Mouse (Mus musculus) B cell, adult 2 months (primary cell): ENCODE data around the gene Slc35a5.

Experiments
- DNase-seq, 2 experiments: peaks; one replicate each; pipeline ENCODE4 v3.0.0; 2022

The Slc35a5 gene

GRCm38 (mm10) chr16:45158522-45159388 lies at the start of gene Slc35a5, which contains the start of gene Atg3:
TSS of gene Slc35a5 (minus strand) at chr16:45158706.
TSS of gene Atg3 (plus strand) at chr16:45158785.
- DNase-seq, result peak; percentile 96 to 97

DNA sequence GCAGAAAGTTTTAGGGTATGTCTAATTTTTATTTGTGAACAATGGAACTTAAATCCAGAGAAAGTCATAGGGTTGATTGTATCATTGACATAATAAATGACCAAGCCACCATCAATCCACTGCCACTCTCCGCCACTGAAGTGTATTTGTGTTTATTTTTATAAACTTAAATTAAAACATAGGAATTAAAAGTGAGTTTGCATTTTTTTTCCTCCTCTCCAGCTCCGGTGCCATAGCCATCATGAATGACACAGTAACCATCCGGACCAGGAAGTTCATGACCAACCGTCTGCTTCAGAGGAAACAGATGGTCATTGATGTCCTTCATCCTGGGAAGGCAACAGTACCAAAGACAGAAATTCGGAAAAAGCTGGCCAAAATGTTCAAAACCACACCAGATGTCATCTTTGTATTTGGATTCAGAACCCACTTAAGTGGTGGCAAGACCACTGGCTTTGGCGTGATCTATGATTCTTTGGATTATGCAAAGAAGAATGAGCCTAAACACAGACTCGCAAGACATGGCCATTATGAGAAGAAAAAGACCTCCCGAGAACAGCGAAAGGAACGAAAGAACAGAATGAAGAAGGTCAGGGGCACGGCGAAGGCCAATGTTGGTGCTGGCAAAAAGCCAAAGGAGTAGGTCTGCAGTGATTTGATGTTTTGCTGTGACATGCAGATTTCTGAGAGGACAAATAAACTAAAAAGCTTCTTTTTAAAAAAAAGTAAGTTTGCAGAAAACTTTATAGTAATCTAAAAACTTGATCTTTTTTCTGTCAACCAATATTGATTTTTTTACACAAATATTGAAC lies 46.6 kb upstream of the Slc35a5 start:
- DNase-seq, result no peak

DNA sequence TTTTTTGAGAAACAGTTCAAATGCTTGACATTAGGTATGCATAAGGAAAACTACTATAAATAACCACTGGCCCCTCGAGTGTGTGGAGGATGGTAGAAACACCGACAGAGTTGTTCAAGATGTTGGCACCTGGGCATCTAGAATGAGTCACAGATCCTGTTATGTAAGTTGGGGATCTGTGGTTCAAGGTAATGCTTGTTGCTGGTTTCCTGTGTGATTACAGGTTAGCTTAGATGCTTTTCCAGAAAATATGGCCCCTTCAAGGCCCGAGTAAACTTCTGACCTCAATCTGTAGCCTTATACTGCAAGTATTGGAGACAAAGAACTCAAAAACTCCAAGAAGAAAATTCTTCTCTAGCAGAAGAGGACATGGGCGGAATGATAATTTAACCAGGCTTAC lies 45.9 kb upstream of the Slc35a5 start:
- no peak for DNase-seq

DNA sequence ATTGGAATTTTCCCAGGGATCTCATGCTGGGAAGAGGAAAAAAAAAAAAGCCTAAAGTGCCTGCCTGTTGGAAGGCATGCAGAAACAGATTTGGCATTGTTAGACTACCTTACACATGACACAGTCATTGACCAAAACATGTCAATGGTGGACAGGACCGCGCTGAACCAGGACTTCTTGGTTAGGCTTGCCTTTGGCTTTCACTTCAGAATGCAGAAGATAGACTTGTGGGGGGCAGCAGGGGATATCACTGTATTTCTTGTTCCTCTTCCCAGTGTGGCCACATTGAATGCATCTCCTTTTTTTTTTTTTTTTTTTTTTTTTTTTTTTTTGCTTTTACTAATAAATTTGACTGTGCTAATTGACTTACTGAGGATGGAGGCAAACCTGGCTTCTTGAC lies 42.9 kb upstream of the Slc35a5 start:
- DNase-seq, result no peak

DNA sequence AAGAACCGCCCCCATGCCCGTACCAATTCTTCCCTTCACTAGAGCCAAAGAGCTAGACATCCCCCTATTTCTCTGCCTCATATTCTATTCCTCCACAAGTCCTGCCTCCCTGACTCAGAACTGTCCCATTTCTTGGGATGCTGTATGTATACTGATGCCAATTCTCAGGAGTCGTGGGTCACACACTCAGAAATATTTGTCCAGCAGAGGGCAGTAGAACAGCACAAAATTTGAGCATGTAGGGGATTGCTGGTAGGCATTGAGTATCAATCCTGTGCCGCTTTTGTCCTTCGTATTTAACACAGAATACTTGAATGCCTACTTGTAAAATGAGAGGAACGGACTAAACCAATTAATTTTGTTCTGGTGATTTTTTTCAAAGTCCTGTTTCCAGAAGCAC lies 38.3 kb upstream of the Slc35a5 start:
- DNase-seq, result peak; percentile 77 to 80

DNA sequence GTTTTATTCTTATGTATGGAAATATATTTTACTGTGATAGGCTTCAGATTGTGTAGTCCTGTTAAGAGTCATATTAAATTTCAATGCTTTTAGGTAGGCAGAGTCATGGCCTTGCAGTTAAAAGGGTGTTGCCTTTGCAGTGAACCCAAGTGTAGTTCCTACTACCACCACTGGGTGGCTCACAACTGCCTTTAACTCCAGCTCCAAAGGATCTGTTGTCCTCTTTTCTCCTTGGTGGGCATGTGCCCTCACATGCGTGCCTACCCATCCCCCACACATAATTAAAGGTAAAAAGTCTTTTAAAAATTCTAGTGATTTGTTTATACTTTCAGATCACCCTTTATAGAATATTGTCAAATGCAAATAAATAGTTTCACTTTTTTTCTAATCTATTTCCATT lies 34.1 kb upstream of the Slc35a5 start:
- peak; percentile 80 to 83 for DNase-seq

DNA sequence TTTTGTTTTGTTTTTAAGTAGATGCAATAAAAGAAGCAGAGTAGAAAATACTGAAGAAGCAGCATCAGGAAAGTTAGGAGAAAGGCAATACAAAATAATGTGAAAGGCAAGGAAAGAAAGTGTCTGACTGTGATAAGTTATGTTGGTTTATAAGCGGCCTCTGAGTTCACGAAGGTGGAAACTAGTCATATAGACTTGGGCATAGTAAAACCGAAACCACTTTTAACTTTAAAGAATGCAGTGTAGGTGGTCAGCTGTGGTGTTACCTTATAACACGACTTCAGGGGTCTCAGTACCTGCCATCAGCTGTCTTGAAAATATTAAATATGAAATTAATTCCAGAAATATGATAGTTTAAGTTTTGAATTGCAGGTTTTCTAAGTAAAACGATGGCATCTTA lies 23.3 kb upstream of the Slc35a5 start:
- DNase-seq, result no peak

GRCm38 (mm10) chr16:45178552-45178951 lies 20.0 kb upstream of the Slc35a5 start:
- no peak for DNase-seq

DNA sequence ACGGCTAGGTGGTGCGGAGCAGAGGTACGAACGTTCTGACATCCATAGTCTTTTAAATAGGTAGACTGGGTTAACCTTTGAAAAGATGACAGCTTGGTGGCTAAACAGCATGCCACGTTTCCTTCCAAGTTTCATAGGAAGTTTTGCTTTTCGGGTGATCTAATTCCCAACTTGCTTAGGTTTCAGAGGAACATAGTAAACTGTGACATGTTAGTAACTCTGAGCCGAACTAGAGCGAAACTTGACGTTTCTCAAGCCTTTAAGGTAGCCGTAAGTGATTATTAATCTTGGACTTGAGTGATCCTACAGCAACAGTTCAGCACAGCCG lies 847 bp upstream of the Slc35a5 start:
- no peak for DNase-seq

- DNase-seq, result no peak
Observed at GRCm38 (mm10) chr16:45158136-45158521, 377 bp downstream of the Slc35a5 start.

DNA sequence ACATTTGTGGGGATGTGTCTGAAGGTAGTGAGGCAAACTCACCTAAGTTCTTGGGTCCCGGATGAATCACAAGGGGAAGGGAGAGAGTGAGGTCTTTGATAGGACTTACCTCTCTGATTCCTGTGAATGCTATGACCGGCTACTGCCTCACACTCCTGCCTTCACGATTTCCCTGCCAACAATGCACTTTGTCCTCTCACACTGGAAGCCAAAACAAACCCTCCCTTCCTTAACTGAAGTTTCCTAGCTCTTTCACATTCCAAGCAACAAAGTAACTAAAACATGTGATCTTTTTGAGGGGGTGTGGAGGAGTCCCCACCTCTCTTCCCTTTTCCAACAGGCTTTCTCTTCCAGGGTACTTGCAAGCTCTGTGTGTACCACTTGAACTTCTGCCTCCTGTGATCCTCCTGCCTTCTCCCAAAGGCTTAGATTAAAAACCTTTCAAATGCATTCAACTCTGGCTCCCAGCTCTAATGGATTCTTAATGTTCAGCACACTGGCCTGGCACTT lies 3.7 kb downstream of the Slc35a5 start:
- no peak for DNase-seq

DNA sequence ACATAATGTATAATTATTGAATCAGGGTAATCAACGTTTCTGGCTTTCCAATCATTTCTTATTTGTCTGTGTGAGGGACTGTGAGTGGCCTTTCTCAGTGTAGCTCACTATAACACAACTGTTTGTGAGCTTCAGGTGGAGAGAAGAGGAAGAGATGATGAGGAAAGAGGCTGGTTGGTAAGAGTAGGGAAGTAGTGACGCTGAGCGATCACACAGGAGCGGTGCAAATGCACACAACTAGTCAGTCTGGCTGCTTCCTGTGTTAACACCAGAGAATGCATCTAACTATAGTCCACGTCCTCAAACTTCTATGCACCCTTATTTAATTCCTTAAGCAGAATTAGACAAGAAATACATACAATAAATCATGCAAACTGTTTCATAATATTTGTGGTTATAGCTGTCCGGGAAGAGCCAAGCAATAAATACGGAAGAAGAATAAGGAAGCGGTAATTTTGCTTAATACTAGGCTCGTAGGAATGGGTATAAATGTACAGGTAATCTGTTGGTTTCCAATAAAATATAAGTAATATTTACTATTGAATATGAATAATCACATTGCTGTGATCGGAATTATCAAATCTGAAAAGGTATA lies 9.9 kb downstream of the Slc35a5 start:
- no peak for DNase-seq

- DNase-seq, result no peak
Observed at GRCm38 (mm10) chr16:45145119-45145518, 13.4 kb downstream of the Slc35a5 start.

DNA sequence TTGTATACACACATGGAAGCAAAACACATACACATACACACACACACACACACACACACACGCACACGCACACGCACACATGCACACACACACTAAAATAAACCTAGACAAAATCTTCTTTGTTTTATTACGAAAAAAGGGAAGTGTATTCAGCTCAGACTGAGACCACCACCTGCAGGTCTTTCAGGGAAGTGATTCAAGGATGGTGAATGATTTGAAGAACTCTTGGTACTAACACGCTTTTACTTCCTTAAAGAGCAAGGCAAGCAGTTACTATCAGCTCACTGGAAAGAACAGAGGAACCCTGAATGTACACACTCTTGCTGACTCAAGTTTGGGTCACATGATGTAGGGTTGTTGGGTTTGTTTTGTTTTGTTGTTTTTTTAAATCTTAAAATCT lies 15.9 kb downstream of the Slc35a5 start:
- peak; percentile 42 to 59 for DNase-seq

DNA sequence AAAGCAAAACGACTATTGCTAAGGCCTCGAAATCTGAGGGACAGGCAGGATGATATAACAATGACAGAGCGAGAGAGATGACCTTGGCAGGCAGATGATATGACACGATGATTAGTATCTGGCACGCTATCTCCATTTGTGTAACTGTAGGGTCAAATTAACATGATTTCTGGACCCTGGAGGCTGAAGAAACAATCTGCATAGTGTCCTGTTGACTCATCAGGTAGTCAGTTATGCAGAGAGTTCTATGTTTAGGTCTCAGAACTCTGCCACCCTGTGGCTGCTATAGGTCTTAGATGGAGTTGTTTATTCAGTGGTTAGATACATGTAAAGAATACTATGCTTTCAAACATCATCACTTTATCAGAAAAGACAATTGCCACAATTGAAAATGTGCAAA lies 16.8 kb downstream of the Slc35a5 start:
- no peak for DNase-seq

DNA sequence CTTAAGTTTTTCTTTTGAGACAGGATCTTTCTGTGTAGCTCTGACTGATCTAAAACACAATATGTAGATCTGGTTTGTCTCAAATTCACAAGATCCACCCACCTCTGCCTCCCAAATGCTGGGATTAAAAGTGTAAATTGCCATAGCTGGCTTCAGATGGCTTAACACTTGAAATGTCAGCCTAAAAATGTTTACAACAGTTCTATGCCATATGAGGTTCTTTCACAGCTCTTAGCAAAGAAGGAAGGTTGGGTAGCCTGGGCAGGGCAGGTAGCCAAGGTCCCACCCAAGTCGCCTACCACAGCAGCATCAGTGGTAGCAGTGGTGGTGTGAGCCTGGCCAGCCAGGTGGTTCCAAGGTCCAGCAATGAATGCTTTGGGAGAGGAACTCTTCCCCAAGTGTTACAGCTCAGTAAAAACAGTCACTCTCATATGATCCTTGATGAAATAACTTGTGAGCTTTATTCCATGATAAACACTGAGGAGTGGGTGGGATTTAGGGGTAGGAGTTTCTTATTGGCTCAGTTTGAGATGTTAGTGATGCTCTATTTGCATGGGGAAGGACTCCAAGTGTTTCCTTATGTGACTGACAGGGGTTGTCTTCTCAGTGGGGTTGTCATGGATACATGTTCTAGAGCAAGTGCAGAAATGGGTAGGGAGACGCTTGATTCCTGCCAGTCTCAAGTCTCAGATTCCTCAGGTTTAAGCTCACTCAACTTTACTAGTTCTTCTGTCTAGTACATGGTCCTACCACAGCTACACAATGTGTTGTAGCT lies 30.4 kb downstream of the Slc35a5 start:
- DNase-seq, result no peak

DNA sequence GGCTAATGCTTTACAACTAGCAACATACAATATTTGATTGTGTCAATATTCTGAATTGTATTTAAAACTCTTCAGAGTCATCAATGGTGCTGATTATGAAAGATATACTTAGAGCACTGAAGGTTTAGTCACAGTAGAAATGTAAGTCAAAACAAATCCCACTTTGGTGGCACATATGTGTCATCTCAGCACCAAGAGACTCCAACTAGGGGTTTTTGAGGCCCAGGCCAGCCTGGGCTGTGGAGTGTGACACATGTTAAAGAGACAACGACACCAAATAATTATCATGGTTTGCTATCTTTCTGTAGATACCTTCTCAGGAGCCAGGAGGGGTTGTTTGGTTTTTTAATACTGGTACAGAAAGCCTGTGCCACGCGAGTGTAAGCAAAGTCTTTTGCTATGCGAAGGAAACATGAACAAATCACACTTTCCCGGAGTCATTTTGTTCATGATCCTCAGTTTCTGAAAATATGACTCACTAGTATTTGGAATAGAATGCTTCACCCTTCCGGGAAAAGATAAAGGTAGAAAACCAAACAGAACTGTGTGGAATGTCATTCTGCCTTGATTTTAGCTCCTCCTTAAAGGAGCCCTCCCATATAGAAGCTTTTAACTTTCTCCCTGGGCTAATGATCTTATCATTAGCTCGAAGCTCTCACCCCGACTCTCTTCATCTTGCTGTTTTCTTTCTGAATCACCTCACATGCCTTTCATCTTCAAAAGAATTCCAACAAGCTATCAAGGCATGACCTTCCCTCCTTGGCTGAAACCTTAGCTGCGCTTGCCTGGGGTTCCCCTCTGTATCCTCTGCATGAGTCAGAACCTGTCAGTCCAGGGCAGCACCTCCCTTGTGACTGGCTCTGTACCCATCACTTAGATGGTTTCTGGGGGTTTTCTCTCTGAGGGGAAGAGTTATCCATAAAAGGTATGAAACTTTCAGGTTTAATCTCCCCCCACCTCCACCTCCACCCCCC lies 34.0 kb downstream of the Slc35a5 start:
- DNase-seq, result no peak

GRCm38 (mm10) chr16:45122571-45122970 lies 35.9 kb downstream of the Slc35a5 start:
- no peak for DNase-seq

DNA sequence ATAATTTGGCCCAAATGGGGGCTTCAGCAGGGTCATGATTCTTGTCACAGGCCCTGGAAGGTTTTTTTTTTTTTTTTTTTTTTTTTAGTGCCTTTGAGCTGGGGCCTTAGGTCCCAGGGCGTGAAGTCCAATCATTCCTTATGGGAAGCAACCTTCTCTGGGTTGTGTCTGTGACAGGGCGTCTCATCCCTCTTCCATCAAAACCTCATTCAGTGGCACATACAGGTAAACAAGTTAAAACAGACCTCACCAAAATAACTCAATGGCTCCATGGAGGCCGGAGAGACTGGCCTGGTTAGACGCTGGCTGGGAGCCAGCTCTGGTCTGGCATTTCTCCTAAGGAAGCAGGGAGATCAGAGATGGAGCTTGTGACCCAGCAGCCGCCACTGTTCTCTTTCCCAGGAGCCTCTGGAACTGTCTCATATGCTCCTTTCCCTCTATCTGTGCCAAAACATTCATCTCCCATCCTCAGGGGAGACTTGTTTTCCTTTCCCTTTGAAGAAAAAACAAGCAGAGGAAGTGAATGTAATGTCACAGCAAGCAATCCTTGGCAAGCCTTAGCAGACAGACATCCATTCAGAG lies 37.6 kb downstream of the Slc35a5 start:
- DNase-seq, result no peak

DNA sequence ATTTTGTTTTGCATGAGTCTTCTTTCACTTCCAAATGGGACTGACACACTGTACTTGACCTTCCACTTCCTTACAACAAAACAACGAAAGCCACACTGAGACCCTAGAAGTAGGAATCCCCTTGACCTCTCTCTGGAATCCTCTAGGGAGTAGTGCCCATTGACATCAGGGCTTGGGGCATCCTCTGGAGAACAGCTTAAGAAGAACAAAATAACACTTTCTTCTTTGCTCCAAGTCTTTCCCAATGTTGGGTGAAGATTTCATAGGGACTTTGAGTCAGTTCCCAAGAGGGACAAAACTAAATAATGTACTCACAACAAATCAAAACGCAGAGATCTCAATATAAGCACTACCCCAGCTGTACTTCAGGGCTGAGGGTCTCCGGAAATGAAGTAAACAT lies 39.7 kb downstream of the Slc35a5 start:
- DNase-seq, result no peak

- DNase-seq, result no peak
Observed at GRCm38 (mm10) chr16:45117200-45117599, 41.3 kb downstream of the Slc35a5 start.
